Comparison of ENCODE assay signal across 8 mouse cellular contexts in genomic region chr1:72877892-72878291, GRCm38 (mm10). TPM values are rescaled to one million over a fixed set of nuclear protein-coding genes. Genes with fewer than 3 reads are reported as not detected.
A peak's percentile ranks its signal among the peaks of the same experiment; 100 is the strongest.
DNase-seq lines count a peak whose midpoint lies in the region; ATAC-seq and TF ChIP-seq lines count a peak whose summit lies in the region.

No protein-coding gene starts in this region.

- no peaks in the 10 kb centered on the region for H3K9me3 ChIP-seq in forebrain, postnatal 0 days (ENCODE audit: low read length)
- no peaks in the 10 kb centered on the region for H3K9me3 ChIP-seq in intestine, embryonic 15.5 days
- H3K9me3 ChIP-seq in liver, postnatal 0 days (ENCODE audit: low read length), result no peaks in the 10 kb centered on the region

- no peak overlapping the region for H3K9ac ChIP-seq in forebrain, postnatal 0 days
- H3K9ac ChIP-seq in intestine, embryonic 15.5 days, result no peak overlapping the region
- no peak overlapping the region for H3K9ac ChIP-seq in liver, postnatal 0 days (replicated peaks)

- no peaks in the 10 kb centered on the region for H3K27me3 ChIP-seq in forebrain, postnatal 0 days (ENCODE audit: insufficient read depth, low read length)
- no peaks in the 10 kb centered on the region for H3K27me3 ChIP-seq in intestine, embryonic 15.5 days (replicated peaks)
- peaks cover 50% of the 10 kb centered on the region for H3K27me3 ChIP-seq in liver, postnatal 0 days (ENCODE audit: insufficient read depth, low read length)

- peak; percentile 70 for ATAC-seq in forebrain, postnatal 0 days
- ATAC-seq in intestine, embryonic 15.5 days, result peak; percentile 62
- ATAC-seq in liver, postnatal 0 days, result no peak

- no peak for TF ChIP-seq EP300 in liver, postnatal 0 days (IDR thresholded peaks at IDR 0.05; ENCODE audit: low read depth)

- DNase-seq in layer of hippocampus, adult 2 months (ENCODE audit: low spot score in 2 of 2), result peak in 1 of 2 experiments; percentile 56
- no peak for DNase-seq in layer of hippocampus, adult 9-10 months (ENCODE audit: low spot score)
- peak; percentile 55 for DNase-seq in cerebellum, adult 11 months
- DNase-seq in forebrain, postnatal 0 days, result peak; percentile 74
- no peak for DNase-seq in liver, postnatal 0 days
- peak; percentile 67 for DNase-seq in right cerebral cortex, postnatal 25 days
- no peak for DNase-seq in thymus, postnatal 25 days

- 7% methylated on average over 3 of the region's 3 CpGs for whole genome bisulfite sequencing in forebrain, postnatal 0 days
- 4% methylated on average over 3 of the region's 3 CpGs for WGBS in intestine, embryonic 15.5 days
- 0% methylated on average over 3 of the region's 3 CpGs for WGBS in liver, postnatal 0 days (ENCODE audit: insufficient replicate concordance)

- H3K4me2 ChIP-seq in forebrain, postnatal 0 days (ENCODE audit: low read depth), result peak overlapping the region; percentile 37; the same call in 1 of the 2 replicates
- H3K4me2 ChIP-seq in intestine, embryonic 15.5 days (replicated peaks), result peak overlapping the region; percentile 44
- H3K4me2 ChIP-seq in liver, postnatal 0 days (ENCODE audit: low read depth, low read length), result no peak overlapping the region

- H3K36me3 ChIP-seq in forebrain, postnatal 0 days (ENCODE audit: insufficient read depth), result no peaks in the 10 kb centered on the region
- H3K36me3 ChIP-seq in intestine, embryonic 15.5 days, result no peaks in the 10 kb centered on the region
- no peaks in the 10 kb centered on the region for H3K36me3 ChIP-seq in liver, postnatal 0 days (replicated peaks; ENCODE audit: insufficient read depth, low read length)

- H3K4me1 ChIP-seq in forebrain, postnatal 0 days (ENCODE audit: insufficient read depth), result peaks cover 3% of the 10 kb centered on the region; the same call in 1 of the 2 replicates
- peaks cover 21% of the 10 kb centered on the region for H3K4me1 ChIP-seq in intestine, embryonic 15.5 days (replicated peaks)
- H3K4me1 ChIP-seq in liver, postnatal 0 days (ENCODE audit: insufficient read depth), result peaks cover 6% of the 10 kb centered on the region

- H3K4me3 ChIP-seq in layer of hippocampus, adult 2 months, result no peak overlapping the region
- no peak overlapping the region for H3K4me3 ChIP-seq in forebrain, postnatal 0 days (ENCODE audit: low read depth, low read length)
- no peak overlapping the region for H3K4me3 ChIP-seq in intestine, embryonic 15.5 days (replicated peaks)
- no peak overlapping the region for H3K4me3 ChIP-seq in liver, postnatal 0 days (ENCODE audit: low read depth, low read length)

- H3K27ac ChIP-seq in layer of hippocampus, adult 2 months, result 0 out of 2 replicates have a peak overlapping the region, but pooled peaks have one; percentile 39
- H3K27ac ChIP-seq in forebrain, postnatal 0 days (ENCODE audit: low read depth, low read length), result no peak overlapping the region
- no peak overlapping the region for H3K27ac ChIP-seq in intestine, embryonic 15.5 days
- H3K27ac ChIP-seq in liver, postnatal 0 days (ENCODE audit: low read depth), result no peak overlapping the region

- peak; percentile 94 for TF ChIP-seq CTCF in layer of hippocampus, adult 2 months (conservative IDR thresholded peaks at IDR 0.05)
- peak; percentile 91 for TF ChIP-seq CTCF in forebrain, postnatal 0 days (IDR thresholded peaks at IDR 0.05; ENCODE audit: low read depth)
- TF ChIP-seq CTCF in liver, postnatal 0 days (IDR thresholded peaks at IDR 0.05; ENCODE audit: low read depth), result peak; percentile 79

RNA-seq across cellular contexts. Expression of gene Igfbp5, which starts 3.2 kb away (rescaled TPM):
- 10 to 100 TPM; 72.5 to 79.3 TPM for total RNA-seq in layer of hippocampus, adult 2 months (2021)
- total RNA-seq in forebrain, postnatal 0 days (2014; rRNA removed), result 68.2 and 104 TPM in 2 replicates
- 26.1 and 36.2 TPM in 2 replicates for polyA plus RNA-seq in forebrain, postnatal 0 days (2015; fragmentation: Nextera tagmentation; extraction: Ambion mirVana)
- 46.2 and 50.7 TPM in 2 replicates for polyA plus RNA-seq in intestine, embryonic 15.5 days (2015; fragmentation: Nextera tagmentation; extraction: Ambion mirVana)
- 2.4 and 2.5 TPM in 2 replicates for polyA plus RNA-seq in liver, postnatal 0 days (2015; fragmentation: Nextera tagmentation; extraction: Ambion mirVana)

RNA-seq across cellular contexts. Expression of gene Igfbp2, which starts 53.6 kb away (rescaled TPM):
- total RNA-seq in layer of hippocampus, adult 2 months (2021), result 10 to 100 TPM; 43.6 to 44.2 TPM
- 311 and 330 TPM in 2 replicates for total RNA-seq in forebrain, postnatal 0 days (2014; rRNA removed)
- 341 and 409 TPM in 2 replicates for polyA plus RNA-seq in forebrain, postnatal 0 days (2015; fragmentation: Nextera tagmentation; extraction: Ambion mirVana)
- polyA plus RNA-seq in intestine, embryonic 15.5 days (2015; fragmentation: Nextera tagmentation; extraction: Ambion mirVana), result 147 and 148 TPM in 2 replicates
- polyA plus RNA-seq in liver, postnatal 0 days (2015; fragmentation: Nextera tagmentation; extraction: Ambion mirVana), result 3,364 and 3,428 TPM in 2 replicates

Comparison
In these comparisons a context has a peak if more than half of its experiments do, and no peak if none do; other contexts are left out.
1. DNase-seq: peak in cerebellum, adult 11 months (single experiment), forebrain, postnatal 0 days (single experiment) and right cerebral cortex, postnatal 25 days (single experiment); none in layer of hippocampus, adult 9-10 months (single experiment), liver, postnatal 0 days (single experiment) and thymus, postnatal 25 days (single experiment).
2. Peak in every context shown above with its lines, with median percentiles within 50 percentile points of each other: CTCF ChIP-seq.